Mouse (Mus musculus) left cerebral cortex, adult 2 months (tissue): ENCODE measurements at regions not wholly inside any gene's neighbourhood (a gene's known extent, or its start where the extent isn't known, plus 50 kb on each side); places are given as distances from the start of the nearest gene placed in this dataset.
"Not testable (repeated sequence)": the region's sequence is repeated elsewhere in the genome, so short reads cannot be mapped to it uniquely, and the experiment has no call there.

Experiments used
- DNase-seq, 2 experiments: peaks; one replicate each; pipeline ENCODE4 v3.0.0; 2021 to 2022; ENCODE audit warnings: low spot score in 2 of 2, mixed read lengths in 1 of 2; ENCODE audit errors: extremely low spot score in 1 of 2
- H3K27ac ChIP-seq: fragments of 200-600 bp; 2 replicates; pipeline ENCODE4 v1.8.1; 2022
- H3K4me3 ChIP-seq: fragments of 200-600 bp; 2 replicates; pipeline ENCODE4 v1.8.1; 2022
- CTCF ChIP-seq: fragments of 200-600 bp; IDR thresholded peaks from 2 replicates; pipeline ENCODE4 v1.8.1; 2022; ENCODE audit warnings: antibody characterized with exemption, mild to moderate bottlenecking, moderate library complexity
- intact Hi-C: fragments of 180-260 bp; cut with DNase I; formaldehyde crosslinking; loops from one replicate; pipeline ENCODE4 v1.15.1; 2025

DNA sequence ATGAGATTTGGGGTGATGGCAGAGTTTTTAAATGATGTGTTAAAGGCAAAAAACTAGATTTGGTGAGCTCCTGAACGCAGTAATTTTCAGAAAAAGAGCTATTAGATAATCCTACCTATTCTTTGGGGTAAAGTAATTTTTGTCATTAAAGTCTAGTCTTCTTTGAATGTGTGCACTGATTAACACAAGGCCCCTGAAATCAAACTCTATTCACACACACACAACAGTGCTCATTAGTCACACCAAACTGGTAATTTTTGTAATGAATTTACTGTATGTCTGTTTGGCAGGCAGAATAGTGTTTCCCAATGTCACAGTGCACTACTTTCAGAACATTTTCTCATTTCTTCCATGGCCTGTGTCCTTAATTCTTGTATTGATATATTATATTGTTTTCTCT is 296.8 kb downstream of the Arl6ip6 start:
- Histone ChIP-seq H3K4me3 (no peak overlapping the region), H3K27ac (no peak overlapping the region)
- TF ChIP-seq CTCF, result no peak
- intact Hi-C loops, result no loop called here
- no peak for DNase-seq

DNA sequence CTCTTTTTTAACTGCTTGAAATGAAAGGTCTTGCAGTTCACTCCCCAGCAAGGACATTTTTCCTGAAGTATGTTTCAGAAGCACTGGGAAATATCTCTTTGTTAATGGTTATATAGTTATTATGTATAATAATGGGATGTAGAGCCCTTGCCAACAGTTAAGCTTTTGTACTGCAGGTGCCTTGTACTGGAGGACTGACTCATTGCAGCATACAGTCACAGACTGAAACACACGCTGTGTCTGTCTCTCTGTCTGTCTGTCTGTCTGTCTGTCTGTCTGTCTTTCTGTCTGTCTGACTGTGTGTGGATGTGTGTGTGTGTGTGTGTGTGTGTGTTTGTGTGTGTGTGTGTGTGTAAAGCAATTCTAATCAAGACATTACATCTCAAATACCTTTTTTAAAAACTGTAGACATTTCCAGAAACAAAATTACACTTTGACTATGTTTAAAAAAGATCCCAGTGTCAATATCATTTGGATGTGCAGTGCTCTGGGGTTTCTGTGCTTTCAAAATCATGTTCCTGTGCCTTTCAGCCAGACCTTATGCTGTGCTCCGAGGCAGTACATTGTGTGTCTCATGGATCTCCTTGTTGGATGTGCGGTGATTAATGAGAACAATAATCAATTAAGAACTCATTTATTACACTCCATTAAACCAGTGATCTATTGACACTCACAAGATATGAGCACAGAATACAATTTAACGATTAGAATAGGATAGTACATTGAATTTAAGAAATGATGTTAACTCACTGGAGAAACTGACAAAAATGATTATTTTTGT is 299.5 kb downstream of the Arl6ip6 start:
- no peak overlapping the region for H3K27ac ChIP-seq
- TF ChIP-seq CTCF, result no peak
- no peak for DNase-seq
- intact Hi-C loops, result no loop called here
- H3K4me3 ChIP-seq, result no peak overlapping the region

DNA sequence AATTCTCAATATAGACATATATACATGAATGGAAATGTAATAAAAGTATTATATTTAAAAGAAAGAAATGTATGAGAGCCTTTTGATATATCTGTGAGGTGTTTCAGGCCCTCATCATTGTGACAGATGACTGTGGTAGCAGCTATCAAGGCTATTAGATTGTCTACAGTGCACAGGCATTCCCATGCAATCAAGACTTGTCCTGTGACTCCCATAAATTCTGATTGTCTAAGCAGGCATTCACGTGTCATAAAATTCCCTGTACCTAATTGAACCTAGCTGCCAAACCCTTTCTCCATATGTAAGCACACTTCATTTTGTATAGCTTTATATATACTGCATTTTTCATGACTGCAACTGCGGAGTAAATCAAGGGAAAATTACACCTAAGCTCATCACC is 301.3 kb downstream of the Arl6ip6 start:
- DNase-seq, result no peak
- intact Hi-C loops, result no loop called here

GRCm38 (mm10) chr2:53501657-53502274 is 310.2 kb downstream of the Arl6ip6 start:
- Histone ChIP-seq H3K4me3 (peak overlapping the region; percentile 18), H3K27ac (no peak overlapping the region)
- peak in 1 of 2 experiments; percentile 11 for DNase-seq
- TF ChIP-seq CTCF, result no peak
- intact Hi-C loops, result no loop called here

More for the DNA sequence above, 301.3 kb downstream of the Arl6ip6 start:
- no peak for TF ChIP-seq CTCF
- H3K27ac ChIP-seq, result no peak overlapping the region
- H3K4me3 ChIP-seq, result no peak overlapping the region

DNA sequence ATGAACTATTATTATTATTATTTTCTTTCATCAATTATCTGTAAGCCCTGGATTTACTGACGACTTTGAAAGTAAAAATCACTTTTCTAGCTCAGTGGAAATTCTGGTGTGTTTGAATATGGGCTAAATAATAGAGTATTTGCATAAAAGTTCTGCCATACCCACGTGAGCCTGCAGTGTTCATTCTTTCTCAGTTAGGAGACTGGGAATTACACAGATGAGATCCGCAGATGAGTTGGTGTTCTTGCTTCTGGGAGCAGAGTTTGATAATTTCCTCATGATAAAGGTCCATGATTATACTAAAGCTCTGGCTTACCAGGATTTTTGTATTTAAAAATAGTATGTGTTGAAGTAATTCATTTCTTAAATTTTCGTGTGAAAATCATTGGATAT is 310.7 kb downstream of the Arl6ip6 start:
- intact Hi-C loops, result no loop called here
- DNase-seq, result no peak
- no peak for TF ChIP-seq CTCF
- Histone ChIP-seq H3K27ac (no peak overlapping the region), H3K4me3 (no peak overlapping the region)

- intact Hi-C loops, result no loop called here
- no peak overlapping the region for H3K27ac ChIP-seq
- DNase-seq, result no peak
- no peak overlapping the region for H3K4me3 ChIP-seq
- TF ChIP-seq CTCF, result no peak
These were observed 350.6 kb downstream of the Arl6ip6 start for GRCm38 (mm10) chr2:53542097-53542496.

GRCm38 (mm10) chr2:53574007-53574406 is 382.5 kb downstream of the Arl6ip6 start:
- no peak for TF ChIP-seq CTCF
- intact Hi-C loops, result loop anchor here (10.0 kb wide), 1 partner anchor 511 kb away; the partner anchor contains the start of gene Rprm

GRCm38 (mm10) chr2:53605829-53606228 is 414.3 kb downstream of the Arl6ip6 start:
- no peak overlapping the region for H3K27ac ChIP-seq
- intact Hi-C loops, result no loop called here
- DNase-seq, result no peak
- no peak for TF ChIP-seq CTCF
- H3K4me3 ChIP-seq, result no peak overlapping the region

More at GRCm38 (mm10) chr2:53574007-53574406, 382.5 kb downstream of the Arl6ip6 start:
- Histone ChIP-seq H3K27ac (no peak overlapping the region), H3K4me3 (no peak overlapping the region)
- no peak for DNase-seq

GRCm38 (mm10) chr2:53619681-53620080 is 428.2 kb downstream of the Arl6ip6 start:
- TF ChIP-seq CTCF, result no peak
- Histone ChIP-seq H3K4me3 (no peak overlapping the region), H3K27ac (no peak overlapping the region)
- intact Hi-C loops, result loop anchor here (5.0 kb wide), 1 partner anchor 108 kb away; no protein-coding TSS in a partner anchor
- DNase-seq, result no peak

DNA sequence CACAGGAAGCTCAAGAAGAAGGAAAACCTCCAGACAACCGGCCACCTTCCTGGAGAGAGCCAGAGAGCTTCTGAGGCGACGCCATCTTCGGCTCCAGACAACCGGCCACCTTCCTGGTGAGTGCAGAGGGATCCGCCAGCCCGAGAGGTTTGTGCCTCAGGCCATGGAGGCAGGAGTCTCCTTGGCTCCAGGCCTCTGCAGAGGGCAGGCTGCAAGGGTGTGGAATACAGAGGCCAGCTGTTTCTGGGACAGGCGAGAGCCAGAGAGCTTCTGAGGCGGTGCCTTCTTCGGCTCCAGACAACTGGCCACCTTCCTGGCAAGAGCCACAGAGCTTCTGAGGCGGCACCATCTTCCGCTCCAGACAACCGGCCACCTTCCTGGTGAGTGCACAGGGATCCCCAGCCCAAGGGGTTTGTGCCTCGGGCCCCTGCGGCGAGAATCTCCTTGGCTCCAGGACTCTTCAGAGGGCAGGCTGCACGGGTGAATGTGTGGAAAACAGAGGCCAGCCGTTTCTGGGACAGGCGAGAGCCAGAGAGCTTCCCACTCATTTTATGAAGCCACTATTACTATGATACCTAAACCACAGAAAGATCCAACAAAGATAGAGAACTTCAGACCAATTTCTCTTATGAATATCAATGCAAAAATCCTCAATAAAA is 441.4 kb downstream of the Arl6ip6 start:
- DNase-seq, H3K4me3 ChIP-seq, H3K27ac ChIP-seq, intact Hi-C loops: not testable (repeated sequence)

DNA sequence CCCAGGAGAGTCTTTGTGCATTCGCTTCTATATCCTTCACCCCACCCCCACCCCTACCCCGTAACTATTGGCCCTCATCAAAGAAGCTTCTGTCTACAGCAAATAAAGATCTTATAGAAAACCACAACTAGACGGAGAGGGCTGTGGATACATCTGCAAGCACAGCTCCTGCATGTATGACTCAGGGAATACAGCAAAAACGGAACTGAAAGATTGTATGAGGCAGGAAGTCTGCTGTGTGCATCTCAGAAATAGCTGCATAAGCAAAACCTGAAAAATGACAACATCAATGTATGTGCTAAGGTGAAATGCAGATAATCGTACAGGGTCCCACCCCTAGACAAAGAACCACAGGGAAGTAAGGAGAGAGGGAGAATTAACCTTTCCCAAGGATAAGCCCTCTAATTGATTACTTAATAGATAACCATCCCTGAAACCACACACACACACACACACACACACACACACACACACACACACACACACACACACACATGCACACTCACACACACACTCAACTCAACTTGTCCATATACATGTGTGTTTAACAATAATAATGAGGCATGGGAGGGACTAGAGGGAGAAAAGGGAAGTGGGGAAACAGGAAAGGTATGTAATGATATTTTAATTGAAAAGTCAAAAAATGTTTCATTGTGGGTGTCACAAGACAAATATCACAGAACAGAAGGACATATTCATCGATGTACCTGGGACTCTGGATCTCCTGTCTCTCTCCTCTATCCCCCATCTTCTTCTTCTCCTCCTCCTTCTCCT is 416.6 kb downstream of the Rprm start:
- no peak overlapping the region for H3K27ac ChIP-seq
- intact Hi-C loops, result no loop called here

More for the DNA sequence above, 416.6 kb downstream of the Rprm start:
- DNase-seq, result no peak
- TF ChIP-seq CTCF, result no peak
- H3K4me3 ChIP-seq, result no peak overlapping the region
